Mouse (Mus musculus) testis, postnatal 10 days (tissue): ENCODE results near the gene Ferd3l.

ENCODE experiments used
- DNase-seq: peaks from one replicate; pipeline ENCODE4 v3.0.0; 2021; ENCODE audit warnings: low spot score

Gene Ferd3l

GRCm38 (mm10) chr12:33965661-33966360, 37.6 kb downstream of the Ferd3l start:
- DNase-seq = no peak

- DNase-seq = peak; percentile 49
Observed at GRCm38 (mm10) chr12:33966490-33967415, 38.5 kb downstream of the Ferd3l start.

- DNase-seq = no peak
Observed at GRCm38 (mm10) chr12:33967514-33967913, 39.3 kb downstream of the Ferd3l start.

GRCm38 (mm10) chr12:33968041-33968897, 40.0 kb downstream of the Ferd3l start:
- DNase-seq = no peak

GRCm38 (mm10) chr12:33968898-33969178, 40.6 kb downstream of the Ferd3l start:
- no peak for DNase-seq
